Mouse (Mus musculus) forebrain, embryonic 10.5 days (tissue): ENCODE measurements at regions not wholly inside any gene's neighbourhood (a gene's known extent, or its start where the extent isn't known, plus 50 kb on each side); places are given as distances from the start of the nearest gene placed in this dataset.

Experiments used
- DNase-seq: peaks from one replicate; pipeline ENCODE4 v3.0.0-alpha.2; 2017; ENCODE audit warnings: low spot score; ENCODE audit errors: extremely low spot score
- H3K27ac ChIP-seq: fragments of 300-500 bp; sonication (generic); 2 replicates; pipeline ENCODE4 v1.5.1; 2016; ENCODE audit warnings: mild to moderate bottlenecking
- H3K27me3 ChIP-seq: fragments of 300-500 bp; sonication (generic); 2 replicates; pipeline ENCODE4 v1.6.1; 2016; ENCODE audit warnings: mild to moderate bottlenecking; ENCODE audit not compliant: poor library complexity, severe bottlenecking
- H3K36me3 ChIP-seq: fragments of 300-500 bp; sonication (generic); replicated peaks from 2 replicates; pipeline ENCODE4 v1.6.1; 2016; ENCODE audit warnings: mild to moderate bottlenecking, moderate library complexity
- H3K4me1 ChIP-seq: fragments of 300-500 bp; sonication (generic); 2 replicates; pipeline ENCODE4 v1.6.1; 2016
- H3K4me3 ChIP-seq: fragments of 300-500 bp; sonication (generic); 2 replicates; pipeline ENCODE4 v1.5.1; 2016; ENCODE audit warnings: mild to moderate bottlenecking, moderate library complexity
- H3K9me3 ChIP-seq: fragments of 300-500 bp; sonication (generic); 2 replicates; pipeline ENCODE4 v1.6.1; 2016; ENCODE audit warnings: mild to moderate bottlenecking, moderate library complexity
- WGBS: fragments of 180-500 bp; shearing (Covaris S2); methylation state at CpG from one replicate; pipeline ENCODE4 v1.1.7; 2016; 5-methylcytosine and 5-hydroxymethylcytosine counted together

- Histone ChIP-seq H3K27ac (0 out of 2 replicates have a peak overlapping the region, but pooled peaks have one; percentile 15), H3K9me3 (no peaks in the 10 kb centered on the region), H3K27me3 (peaks cover 11% of the 10 kb centered on the region), H3K4me1 (peaks cover 21% of the 10 kb centered on the region), H3K36me3 (no peaks in the 10 kb centered on the region), H3K4me3 (peak overlapping the region; percentile 12; the same call in 1 of the 2 replicates)
- WGBS, result 51% methylated on average over 11 of the region's 11 CpGs
- DNase-seq, result no peak
Observed at GRCm38 (mm10) chr1:154117346-154117687, 83.7 kb upstream of the Zfp648 start.

GRCm38 (mm10) chr1:154117688-154118373 lies 83.2 kb upstream of the Zfp648 start:
- DNase-seq, result no peak
- H3K4me3 ChIP-seq, result peak overlapping the region; percentile 12; the same call in 1 of the 2 replicates
- peaks cover 21% of the 10 kb centered on the region for H3K4me1 ChIP-seq
- H3K36me3 ChIP-seq, result no peaks in the 10 kb centered on the region
- no peaks in the 10 kb centered on the region for H3K9me3 ChIP-seq
- H3K27ac ChIP-seq, result 0 out of 2 replicates have a peak overlapping the region, but pooled peaks have one; percentile 17
- WGBS, result 46% methylated on average over 20 of the region's 20 CpGs
- peaks cover 11% of the 10 kb centered on the region for H3K27me3 ChIP-seq

- Histone ChIP-seq H3K27me3 (peaks cover 11% of the 10 kb centered on the region), H3K4me3 (no peak overlapping the region), H3K4me1 (peaks cover 16% of the 10 kb centered on the region), H3K27ac (0 out of 2 replicates have a peak overlapping the region, but pooled peaks have one; percentile 17), H3K9me3 (no peaks in the 10 kb centered on the region), H3K36me3 (no peaks in the 10 kb centered on the region)
- 51% methylated on average over 10 of the region's 10 CpGs for WGBS
- peak; percentile 58 for DNase-seq
Observed at GRCm38 (mm10) chr1:154118374-154119004, 82.5 kb upstream of the Zfp648 start.

- Histone ChIP-seq H3K4me1 (peaks cover 14% of the 10 kb centered on the region), H3K9me3 (no peaks in the 10 kb centered on the region), H3K4me3 (no peak overlapping the region), H3K27me3 (peaks cover 11% of the 10 kb centered on the region), H3K27ac (no peak overlapping the region), H3K36me3 (no peaks in the 10 kb centered on the region)
- WGBS, result 87% methylated on average over 5 of the region's 5 CpGs
- DNase-seq, result no peak
Observed at GRCm38 (mm10) chr1:154119611-154120010, 81.4 kb upstream of the Zfp648 start.

GRCm38 (mm10) chr1:154120693-154121092 lies 80.3 kb upstream of the Zfp648 start:
- Histone ChIP-seq H3K4me3 (no peak overlapping the region), H3K36me3 (no peaks in the 10 kb centered on the region), H3K27ac (no peak overlapping the region), H3K4me1 (peaks cover 14% of the 10 kb centered on the region), H3K9me3 (no peaks in the 10 kb centered on the region), H3K27me3 (peaks cover 11% of the 10 kb centered on the region)
- DNase-seq, result no peak
- WGBS, result 59% methylated on average over 1 of the region's 1 CpGs

DNA sequence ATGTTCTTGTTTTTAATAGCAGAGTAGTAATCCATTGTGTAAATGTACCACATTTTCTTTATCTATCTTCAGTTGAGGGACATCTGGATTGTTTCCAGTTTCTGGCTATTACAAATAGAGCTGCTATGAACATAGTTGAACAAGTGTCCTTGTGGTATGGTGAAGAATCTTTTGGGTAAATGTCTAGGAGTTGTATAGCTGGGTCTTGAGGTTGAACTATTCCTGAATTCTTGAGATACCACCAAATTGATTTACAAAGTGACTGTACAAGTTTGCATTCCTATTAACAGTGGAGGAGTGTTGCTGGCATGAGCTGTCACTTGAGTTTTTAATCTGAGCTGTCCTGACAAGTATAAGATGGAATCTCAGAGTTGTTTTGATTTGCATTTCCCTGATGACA lies 76.0 kb upstream of the Zfp648 start:
- H3K4me3 ChIP-seq, result no peak overlapping the region

DNA sequence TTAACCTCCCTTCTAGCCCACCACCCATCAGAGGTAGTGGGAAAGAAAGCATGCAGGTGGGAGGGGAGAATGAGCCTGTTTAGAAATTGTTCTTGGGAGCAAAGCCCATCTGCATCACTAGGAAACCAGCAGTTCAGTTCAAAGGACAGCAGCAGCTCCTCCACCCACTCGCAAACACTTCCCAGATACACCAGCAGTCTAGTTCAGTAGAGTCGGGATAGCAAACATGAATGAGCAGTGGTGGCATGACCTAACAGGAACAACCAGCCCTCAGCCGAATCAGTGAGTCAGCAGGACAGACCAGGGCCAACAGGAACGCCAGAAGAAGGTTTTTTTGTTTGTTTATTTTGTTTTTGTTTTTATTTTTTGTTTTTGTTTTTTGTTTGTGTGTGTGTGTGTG lies 74.5 kb upstream of the Zfp648 start:
- H3K4me3 ChIP-seq, result no peak overlapping the region
- no peaks in the 10 kb centered on the region for H3K4me1 ChIP-seq
- no peaks in the 10 kb centered on the region for H3K9me3 ChIP-seq
- no peak for DNase-seq
- no peaks in the 10 kb centered on the region for H3K27me3 ChIP-seq
- H3K36me3 ChIP-seq, result no peaks in the 10 kb centered on the region
- WGBS, result 79% methylated on average over 4 of the region's 4 CpGs
- no peak overlapping the region for H3K27ac ChIP-seq

More for the DNA sequence above, 76.0 kb upstream of the Zfp648 start:
- no peak for DNase-seq
- Histone ChIP-seq H3K36me3 (no peaks in the 10 kb centered on the region), H3K27ac (no peak overlapping the region), H3K9me3 (no peaks in the 10 kb centered on the region), H3K4me1 (no peaks in the 10 kb centered on the region), H3K27me3 (no peaks in the 10 kb centered on the region)

DNA sequence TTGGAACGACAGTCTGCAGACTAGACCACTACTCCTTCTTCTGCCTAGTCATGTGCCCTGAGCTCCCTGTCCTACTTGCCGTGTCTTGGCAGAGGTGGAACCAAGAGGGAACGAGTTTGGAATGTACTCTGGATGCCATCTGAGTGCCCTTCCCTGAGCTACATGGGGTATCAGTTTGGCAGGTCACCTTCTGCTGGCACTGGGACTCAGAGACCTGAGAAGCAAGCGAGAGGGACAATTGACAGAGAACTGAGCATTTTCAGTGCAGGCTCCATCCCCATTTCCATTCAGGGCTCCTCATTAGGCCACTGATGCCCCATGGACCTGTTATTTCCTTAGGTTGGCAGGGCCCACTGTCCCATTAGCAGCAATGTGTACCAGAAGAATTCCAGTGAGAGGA lies 61.5 kb upstream of the Zfp648 start:
- H3K4me3 ChIP-seq, result no peak overlapping the region
- no peaks in the 10 kb centered on the region for H3K9me3 ChIP-seq
- H3K27me3 ChIP-seq, result no peaks in the 10 kb centered on the region
- DNase-seq, result no peak
- 81% methylated on average over 4 of the region's 4 CpGs for WGBS
- H3K27ac ChIP-seq, result no peak overlapping the region
- H3K4me1 ChIP-seq, result no peaks in the 10 kb centered on the region
- H3K36me3 ChIP-seq, result no peaks in the 10 kb centered on the region

- Histone ChIP-seq H3K4me1 (no peaks in the 10 kb centered on the region), H3K27ac (no peak overlapping the region), H3K27me3 (no peaks in the 10 kb centered on the region), H3K36me3 (no peaks in the 10 kb centered on the region), H3K4me3 (no peak overlapping the region), H3K9me3 (no peaks in the 10 kb centered on the region)
- DNase-seq, result no peak
- 73% methylated on average over 1 of the region's 1 CpGs for WGBS
Observed at GRCm38 (mm10) chr1:154143691-154144090, 57.3 kb upstream of the Zfp648 start.

DNA sequence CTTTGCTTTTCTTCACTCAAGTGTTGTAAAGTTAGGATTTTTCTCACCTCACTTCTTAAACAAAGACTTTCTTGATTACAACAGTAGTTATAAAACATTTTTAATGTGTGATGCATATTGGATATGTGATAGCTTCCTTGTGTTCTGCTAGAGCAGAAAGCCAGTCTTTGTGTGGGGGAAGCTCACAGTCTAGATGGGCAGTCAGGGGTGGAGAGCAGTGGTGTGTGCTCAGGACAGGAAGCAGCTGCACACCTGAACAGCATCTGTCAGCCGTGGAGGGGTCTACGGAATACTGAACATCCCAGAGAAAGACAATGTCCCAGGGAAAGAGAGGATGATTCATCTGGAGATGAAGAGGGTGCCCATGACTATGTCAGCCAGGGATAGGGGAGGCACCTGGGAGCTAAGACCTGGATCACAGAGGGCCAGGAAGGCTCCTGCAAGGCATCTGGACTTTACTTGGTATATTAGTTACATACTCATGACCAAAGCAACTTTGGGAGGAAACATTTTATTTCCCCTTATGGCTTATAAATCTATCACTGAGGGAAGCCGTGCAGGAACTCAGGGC lies 53.9 kb upstream of the Zfp648 start:
- H3K4me1 ChIP-seq, result peaks cover 9% of the 10 kb centered on the region
- no peaks in the 10 kb centered on the region for H3K9me3 ChIP-seq
- no peaks in the 10 kb centered on the region for H3K27me3 ChIP-seq
- 84% methylated on average over 3 of the region's 3 CpGs for WGBS
- no peak overlapping the region for H3K27ac ChIP-seq
- H3K36me3 ChIP-seq, result no peaks in the 10 kb centered on the region
- no peak overlapping the region for H3K4me3 ChIP-seq
- DNase-seq, result no peak

DNA sequence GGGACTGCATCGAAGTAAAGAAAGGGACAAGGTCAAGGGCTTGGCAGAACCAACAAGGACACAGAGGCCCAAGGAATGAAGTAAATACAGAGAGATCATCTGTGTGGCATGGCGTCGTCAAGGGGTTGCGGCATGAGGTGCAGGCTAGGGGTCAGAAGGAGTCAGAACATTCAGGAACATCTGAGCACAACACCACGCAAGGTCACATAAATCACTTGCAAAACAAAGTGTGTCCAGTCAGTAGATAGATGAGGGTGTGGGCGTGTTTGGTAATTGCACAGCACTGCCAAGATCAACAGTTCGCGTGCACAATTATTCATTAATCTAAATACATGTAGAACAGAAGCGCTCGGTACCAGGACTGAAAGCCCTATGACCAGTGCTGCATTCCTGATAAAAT lies 52.0 kb upstream of the Zfp648 start:
- Histone ChIP-seq H3K9me3 (no peaks in the 10 kb centered on the region), H3K4me3 (no peak overlapping the region), H3K4me1 (peaks cover 9% of the 10 kb centered on the region), H3K36me3 (no peaks in the 10 kb centered on the region), H3K27ac (no peak overlapping the region), H3K27me3 (no peaks in the 10 kb centered on the region)
- WGBS, result 93% methylated on average over 10 of the region's 10 CpGs
- no peak for DNase-seq

GRCm38 (mm10) chr1:154149431-154150143 lies 51.4 kb upstream of the Zfp648 start:
- no peaks in the 10 kb centered on the region for H3K9me3 ChIP-seq
- no peaks in the 10 kb centered on the region for H3K27me3 ChIP-seq
- H3K4me3 ChIP-seq, result no peak overlapping the region
- no peak for DNase-seq
- WGBS, result 69% methylated on average over 1 of the region's 1 CpGs
- H3K27ac ChIP-seq, result peak overlapping the region; percentile 63
- H3K36me3 ChIP-seq, result no peaks in the 10 kb centered on the region
- peaks cover 9% of the 10 kb centered on the region for H3K4me1 ChIP-seq
